Mouse (Mus musculus): ENCODE results near the gene Pxylp1.

The Pxylp1 gene

GRCm38 (mm10) chr9:96857838-96858237, 34.6 kb downstream of the Pxylp1 start:
- DNase-seq, result no peak

GRCm38 (mm10) chr9:96853300-96854186, 38.9 kb downstream of the Pxylp1 start:
- DNase-seq, result no peak

GRCm38 (mm10) chr9:96851634-96852033, 40.8 kb downstream of the Pxylp1 start:
- DNase-seq, result no peak

- no peak for DNase-seq
Observed at GRCm38 (mm10) chr9:96851036-96851435, 41.4 kb downstream of the Pxylp1 start.

GRCm38 (mm10) chr9:96849012-96849411, 43.5 kb downstream of the Pxylp1 start:
- no peak for DNase-seq

GRCm38 (mm10) chr9:96846361-96846760, 46.1 kb downstream of the Pxylp1 start:
- no peak for DNase-seq

- peak; percentile 77 for DNase-seq
Observed at GRCm38 (mm10) chr9:96844798-96845209, 47.7 kb downstream of the Pxylp1 start.

- DNase-seq, result no peak
Observed at GRCm38 (mm10) chr9:96839376-96839775, 53.1 kb downstream of the Pxylp1 start.

GRCm38 (mm10) chr9:96838864-96839263, 53.6 kb downstream of the Pxylp1 start:
- DNase-seq, result peak; percentile 79

GRCm38 (mm10) chr9:96837781-96838420, 54.6 kb downstream of the Pxylp1 start:
- DNase-seq, result no peak

- no peak for DNase-seq
Observed at GRCm38 (mm10) chr9:96836984-96837383, 55.5 kb downstream of the Pxylp1 start.

- no peak for DNase-seq
Observed at GRCm38 (mm10) chr9:96835374-96835921, 57.0 kb downstream of the Pxylp1 start.

GRCm38 (mm10) chr9:96833606-96834005, 58.9 kb downstream of the Pxylp1 start:
- DNase-seq, result peak; percentile 40

GRCm38 (mm10) chr9:96832516-96832915, 60.0 kb downstream of the Pxylp1 start:
- DNase-seq, result peak; percentile 31

GRCm38 (mm10) chr9:96830856-96831359, 61.6 kb downstream of the Pxylp1 start:
- peak; percentile 47 for DNase-seq

GRCm38 (mm10) chr9:96829682-96830081, 62.8 kb downstream of the Pxylp1 start:
- DNase-seq, result peak; percentile 58

- DNase-seq, result peak; percentile 69
Observed at GRCm38 (mm10) chr9:96828071-96828470, 64.4 kb downstream of the Pxylp1 start.

GRCm38 (mm10) chr9:96827002-96827785, 65.3 kb downstream of the Pxylp1 start:
- DNase-seq, result peak; percentile 95

- no peak for DNase-seq
Observed at GRCm38 (mm10) chr9:96824857-96825256, 67.6 kb downstream of the Pxylp1 start.

- DNase-seq, result peak; percentile 66
Observed at GRCm38 (mm10) chr9:96824026-96824425, 68.4 kb downstream of the Pxylp1 start.

- peak; percentile 75 for DNase-seq
Observed at GRCm38 (mm10) chr9:96823541-96823940, 68.9 kb downstream of the Pxylp1 start.

- DNase-seq, result no peak
Observed at GRCm38 (mm10) chr9:96823005-96823404, 69.5 kb downstream of the Pxylp1 start.

Measured in cerebellum, adult 9-10 months (tissue).